Mouse (Mus musculus) heart, embryonic 10.5 days (tissue): ENCODE data around the gene Sugp2. TPM values are rescaled to one million over a fixed set of nuclear protein-coding genes. Genes with fewer than 3 reads are reported as not detected.
"Not testable (repeated sequence)": the region's sequence is repeated elsewhere in the genome, so short reads cannot be mapped to it uniquely, and the experiment has no call there.

Experiments
- DNase-seq: peaks from one replicate; pipeline ENCODE4 v3.0.0-alpha.2; 2017; ENCODE audit warnings: low spot score
- H3K27ac ChIP-seq: fragments of 300-500 bp; sonication (generic); 2 replicates; pipeline ENCODE4 v1.5.1; 2016; ENCODE audit warnings: mild to moderate bottlenecking
- H3K27me3 ChIP-seq: fragments of 300-500 bp; sonication (generic); 2 replicates; pipeline ENCODE4 v1.6.1; 2016; ENCODE audit warnings: mild to moderate bottlenecking; ENCODE audit not compliant: poor library complexity, insufficient read depth, severe bottlenecking
- H3K36me3 ChIP-seq: fragments of 300-500 bp; sonication (generic); 2 replicates; pipeline ENCODE4 v1.6.1; 2016; ENCODE audit warnings: mild to moderate bottlenecking, moderate library complexity
- H3K4me1 ChIP-seq: fragments of 300-500 bp; sonication (generic); 2 replicates; pipeline ENCODE4 v1.6.1; 2016; ENCODE audit warnings: mild to moderate bottlenecking
- H3K4me3 ChIP-seq: fragments of 300-500 bp; sonication (generic); 2 replicates; pipeline ENCODE4 v1.5.1; 2016; ENCODE audit warnings: mild to moderate bottlenecking, moderate library complexity
- H3K9me3 ChIP-seq: fragments of 300-500 bp; sonication (generic); 2 replicates; pipeline ENCODE4 v1.6.1; 2016; ENCODE audit warnings: mild to moderate bottlenecking, moderate library complexity
- WGBS: fragments of 180-500 bp; shearing (Covaris S2); methylation state at CpG from one replicate; pipeline ENCODE4 v1.1.7; 2016; 5-methylcytosine and 5-hydroxymethylcytosine counted together
- polyA plus RNA-seq: library from polyadenylated mRNA; unstranded; fragments of >200 nt; fragmentation: Nextera tagmentation; extraction: Ambion mirVana; gene quantifications from 2 replicates; pipeline ENCODE4 v1.2.1, GENCODE M21; 2016

The Sugp2 gene
- polyA plus RNA-seq, 1 experiment from 2014 or later: 34.8 TPM

DNA sequence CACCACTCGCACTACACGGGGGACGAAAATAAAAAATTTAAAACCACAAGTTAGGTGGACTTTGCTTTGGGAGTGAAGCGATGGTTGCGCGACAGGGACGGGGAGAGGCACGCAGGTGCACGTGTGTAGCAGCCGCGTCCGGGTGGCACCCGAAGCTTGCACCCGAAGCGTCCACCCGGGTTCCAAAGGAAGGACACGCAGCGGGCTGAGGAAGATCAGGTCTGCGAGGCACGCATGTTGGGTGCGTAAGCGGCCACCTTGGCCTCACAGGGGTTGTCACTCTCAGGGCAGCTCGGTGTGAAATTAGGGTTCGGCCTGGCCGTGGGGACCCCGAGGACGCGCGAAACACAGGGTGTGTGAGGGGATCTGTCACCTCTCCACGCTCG lies 22.3 kb upstream of the Sugp2 start:
- H3K4me1 ChIP-seq: peaks cover 17% of the 10 kb centered on the region
- no peaks in the 10 kb centered on the region for H3K36me3 ChIP-seq
- DNase-seq: peak; percentile 81
- peak overlapping the region; percentile 78 for H3K4me3 ChIP-seq
- H3K27ac ChIP-seq: peak overlapping the region; percentile 83
- peaks cover 10% of the 10 kb centered on the region; the same call in 1 of the 2 replicates for H3K27me3 ChIP-seq
- no peaks in the 10 kb centered on the region for H3K9me3 ChIP-seq
- 3% methylated on average over 31 of the region's 31 CpGs for WGBS

DNA sequence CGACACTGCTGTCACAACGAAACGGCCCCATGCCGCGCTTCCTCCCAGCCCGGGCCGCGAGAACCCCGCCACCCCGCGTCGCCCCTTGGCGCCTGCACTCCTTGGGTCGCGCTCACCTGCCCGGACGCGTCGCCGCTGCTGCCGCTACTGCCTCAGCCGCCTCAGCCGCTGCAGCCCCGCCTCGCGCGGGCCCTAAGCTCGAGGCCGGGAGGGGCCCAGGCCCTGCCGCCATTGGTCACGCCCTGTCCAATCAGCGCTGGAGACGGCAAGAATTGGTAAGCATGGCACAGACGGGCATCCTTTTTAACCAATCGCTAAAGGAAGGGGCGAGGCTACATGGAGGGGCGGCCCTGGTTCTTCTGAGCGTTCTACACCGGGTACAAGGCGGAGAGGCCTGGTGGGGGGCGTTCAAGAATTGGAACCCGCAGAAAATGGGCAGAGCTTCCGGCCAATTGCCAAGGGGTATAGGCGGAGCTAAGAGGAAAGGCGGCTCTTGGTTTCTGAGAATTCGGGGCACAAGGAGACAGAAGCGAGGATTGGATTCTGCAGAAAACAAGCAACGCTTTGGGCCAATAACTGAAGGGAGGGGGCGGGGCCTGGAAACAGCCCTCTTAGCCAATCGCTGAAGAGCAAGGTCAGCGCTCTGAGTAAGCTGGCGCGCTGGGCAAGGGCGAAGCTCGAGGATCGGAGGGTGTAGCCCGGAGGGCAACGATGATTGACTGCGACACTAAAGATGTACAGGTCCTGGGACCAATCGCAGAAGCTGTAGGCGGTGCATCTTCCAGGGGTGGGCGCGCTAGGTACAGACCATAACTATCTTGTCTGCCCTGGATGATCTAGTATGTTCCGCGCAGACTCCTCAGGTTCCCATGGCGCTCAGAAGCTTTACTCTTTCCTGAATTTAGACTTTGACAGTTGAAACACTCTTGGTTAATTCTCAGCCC lies 21.6 kb upstream of the Sugp2 start, which contains the start of gene Slc25a42:
Gene Slc25a42 (minus strand): TSS at position 194 of the 944 bp plus-strand sequence.
- H3K4me3 ChIP-seq: peak within 1 kb of the TSS; percentile 78
- H3K9me3 ChIP-seq: no peaks in the 10 kb centered on the region
- peak within 1 kb of the TSS; percentile 83 for H3K27ac ChIP-seq
- DNase-seq: peak; percentile 100
- WGBS: under 1% methylated on average over 66 of the region's 66 CpGs
- H3K36me3 ChIP-seq: no peaks in the 10 kb centered on the region
- peaks cover 17% of the 10 kb centered on the region for H3K4me1 ChIP-seq
- H3K27me3 ChIP-seq: peaks cover 10% of the 10 kb centered on the region; the same call in 1 of the 2 replicates

DNA sequence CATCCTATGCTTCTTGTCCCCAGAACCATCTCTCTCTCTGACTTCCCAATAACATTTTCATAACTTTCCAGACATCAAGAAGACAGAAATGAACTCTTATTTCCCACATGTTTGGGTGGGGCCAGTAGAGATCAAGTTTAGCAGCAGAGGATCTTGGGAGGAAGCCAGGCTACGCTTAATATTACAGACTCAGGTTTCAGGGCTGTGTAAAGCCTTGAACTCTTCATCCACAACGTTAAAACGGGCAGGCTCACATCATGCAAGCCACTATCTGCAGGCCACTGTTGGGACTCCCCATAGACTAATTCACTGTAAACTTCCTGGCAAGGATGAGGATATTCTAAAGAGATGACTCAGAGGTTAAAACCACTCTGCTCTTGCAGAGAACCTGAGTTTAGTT lies 19.6 kb upstream of the Sugp2 start:
- DNase-seq: no peak
- H3K4me3 ChIP-seq: no peak overlapping the region
- H3K9me3 ChIP-seq: no peaks in the 10 kb centered on the region
- no peaks in the 10 kb centered on the region for H3K36me3 ChIP-seq
- H3K27me3 ChIP-seq: peaks cover 10% of the 10 kb centered on the region; the same call in 1 of the 2 replicates
- 67% methylated on average over 3 of the region's 3 CpGs for WGBS
- peaks cover 20% of the 10 kb centered on the region for H3K4me1 ChIP-seq
- H3K27ac ChIP-seq: no peak overlapping the region

DNA sequence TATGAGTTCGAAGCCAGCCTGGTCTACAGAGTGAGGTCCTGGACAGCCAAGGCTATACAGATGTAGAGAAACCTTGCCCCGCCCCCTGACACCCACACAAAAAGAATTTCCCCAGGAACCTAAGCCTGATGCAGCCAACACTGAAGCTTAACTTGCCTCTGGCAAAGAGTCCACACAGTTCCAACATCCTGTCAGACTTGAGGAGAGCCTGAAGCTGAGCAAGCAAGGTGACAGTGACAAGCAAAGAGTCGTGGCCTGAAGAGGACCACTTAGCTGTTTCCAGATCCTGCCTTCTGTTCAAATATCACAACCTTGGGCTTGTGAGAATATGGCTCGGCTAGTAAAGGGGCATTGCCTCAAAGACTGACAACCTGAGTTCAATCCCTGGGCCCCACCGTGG lies 18.9 kb upstream of the Sugp2 start:
- Histone ChIP-seq H3K36me3 (no peaks in the 10 kb centered on the region), H3K4me3 (no peak overlapping the region), H3K27ac (no peak overlapping the region), H3K9me3 (no peaks in the 10 kb centered on the region), H3K27me3 (peaks cover 10% of the 10 kb centered on the region; the same call in 1 of the 2 replicates), H3K4me1 (peaks cover 23% of the 10 kb centered on the region)
- DNase-seq: no peak
- 56% methylated on average over 5 of the region's 5 CpGs for WGBS

DNA sequence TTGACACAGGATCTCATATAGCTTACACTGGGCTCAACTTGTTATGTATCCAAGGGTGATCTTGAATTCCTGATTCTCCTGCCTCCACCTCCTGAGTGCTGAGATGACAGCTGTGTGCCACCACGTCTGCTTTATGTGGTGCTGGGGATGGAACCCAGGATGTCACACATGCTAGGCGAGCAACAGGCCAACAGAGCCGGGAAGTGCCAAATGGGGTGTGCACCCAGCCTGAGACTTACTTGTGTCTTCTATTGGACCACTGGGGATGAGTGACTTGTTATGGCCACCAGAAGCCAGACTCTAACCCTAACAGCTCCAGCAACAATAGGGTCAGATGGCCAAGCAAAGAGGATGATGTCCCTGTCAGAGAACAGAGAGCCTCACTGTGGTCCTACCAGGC lies 17.9 kb upstream of the Sugp2 start:
- not testable (repeated sequence) for DNase-seq

DNA sequence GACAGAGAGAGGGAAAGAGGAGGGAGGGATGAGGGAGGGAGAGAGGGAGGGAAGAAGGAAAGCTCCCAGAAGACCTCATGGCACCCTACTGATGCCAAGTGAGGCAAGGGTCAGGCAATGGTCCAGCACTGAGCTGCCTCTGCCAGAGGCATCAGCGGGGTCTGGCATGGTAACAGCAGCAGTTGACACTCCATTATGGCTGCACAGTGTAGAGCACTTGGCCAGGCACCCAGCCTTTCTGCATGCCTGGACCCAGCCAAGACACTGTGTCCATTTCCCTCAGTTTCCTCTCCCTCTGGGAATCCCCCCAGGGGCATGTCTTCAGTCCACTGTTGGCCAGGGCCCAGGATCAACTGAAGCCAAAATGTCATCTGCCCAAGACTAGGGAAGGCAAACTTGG lies 17.5 kb upstream of the Sugp2 start:
- no peak overlapping the region for H3K4me3 ChIP-seq
- WGBS: 79% methylated on average over 1 of the region's 1 CpGs
- H3K9me3 ChIP-seq: no peaks in the 10 kb centered on the region
- H3K27ac ChIP-seq: no peak overlapping the region
- peaks cover 18% of the 10 kb centered on the region; the same call in 1 of the 2 replicates for H3K4me1 ChIP-seq
- no peaks in the 10 kb centered on the region for H3K27me3 ChIP-seq
- peaks cover 4% of the 10 kb centered on the region; the same call in 1 of the 2 replicates for H3K36me3 ChIP-seq
- DNase-seq: no peak

More for the DNA sequence above, 17.9 kb upstream of the Sugp2 start:
- not testable (repeated sequence) for H3K36me3 ChIP-seq, H3K9me3 ChIP-seq, H3K4me3 ChIP-seq, H3K27me3 ChIP-seq, H3K27ac ChIP-seq
- peaks cover 20% of the 10 kb centered on the region for H3K4me1 ChIP-seq
- WGBS: 56% methylated on average over 3 of the region's 3 CpGs

DNA sequence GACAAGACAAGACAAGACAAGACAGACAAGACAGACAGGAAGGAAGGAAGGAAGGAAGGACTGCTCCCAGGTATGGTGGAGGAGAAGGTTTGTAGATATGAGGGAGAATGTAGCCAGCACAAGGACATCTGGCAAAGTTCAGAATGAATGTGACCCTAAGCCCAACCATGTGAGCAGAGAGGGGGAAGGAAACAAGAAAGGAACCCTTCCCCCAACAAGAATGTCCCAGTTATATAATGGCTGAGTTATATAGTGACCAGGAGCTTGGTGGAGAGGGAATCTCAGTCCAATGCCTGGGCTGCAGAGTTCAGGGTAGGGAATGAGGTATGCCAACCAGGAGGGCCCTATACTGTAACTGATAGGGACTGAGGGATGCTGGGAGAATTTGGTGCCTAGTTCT lies 16.6 kb upstream of the Sugp2 start:
- no peak overlapping the region for H3K27ac ChIP-seq
- peaks cover 13% of the 10 kb centered on the region for H3K36me3 ChIP-seq
- H3K27me3 ChIP-seq: no peaks in the 10 kb centered on the region
- H3K4me3 ChIP-seq: no peak overlapping the region
- H3K9me3 ChIP-seq: no peaks in the 10 kb centered on the region
- peaks cover 12% of the 10 kb centered on the region; the same call in 1 of the 2 replicates for H3K4me1 ChIP-seq
- no peak for DNase-seq

DNA sequence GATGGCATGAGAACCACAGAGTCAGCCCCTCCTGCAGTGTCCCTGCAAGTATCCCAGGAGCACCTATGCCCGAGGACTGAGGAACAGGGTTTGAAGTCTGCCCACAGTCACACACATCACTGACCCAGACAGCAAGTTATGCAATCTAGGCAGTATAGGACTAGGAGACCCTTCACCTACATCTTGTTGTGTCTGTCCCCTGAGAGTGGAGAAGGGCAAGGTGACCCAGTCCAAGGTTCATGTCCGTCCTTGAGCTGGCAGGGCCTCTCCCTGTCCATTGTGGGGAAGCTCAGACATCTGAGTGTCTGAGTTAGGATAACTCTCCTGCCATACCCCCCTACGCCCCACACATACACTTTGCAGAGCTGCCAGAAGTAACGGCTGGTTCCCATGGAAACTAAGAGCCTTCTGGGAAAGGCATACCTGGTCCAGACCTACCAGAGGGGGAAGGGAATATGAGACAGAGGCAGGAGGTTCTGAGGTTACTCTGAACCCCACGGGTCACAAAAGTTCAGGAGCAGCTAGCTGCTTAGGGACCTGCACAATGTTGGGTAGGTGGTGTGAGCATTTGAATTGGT lies 14.8 kb upstream of the Sugp2 start:
- WGBS: 54% methylated on average over 5 of the region's 5 CpGs
- DNase-seq: no peak
- Histone ChIP-seq H3K4me3 (no peak overlapping the region), H3K27ac (no peak overlapping the region), H3K4me1 (peaks cover 10% of the 10 kb centered on the region; the same call in 1 of the 2 replicates), H3K9me3 (no peaks in the 10 kb centered on the region), H3K36me3 (peaks cover 28% of the 10 kb centered on the region), H3K27me3 (no peaks in the 10 kb centered on the region)

DNA sequence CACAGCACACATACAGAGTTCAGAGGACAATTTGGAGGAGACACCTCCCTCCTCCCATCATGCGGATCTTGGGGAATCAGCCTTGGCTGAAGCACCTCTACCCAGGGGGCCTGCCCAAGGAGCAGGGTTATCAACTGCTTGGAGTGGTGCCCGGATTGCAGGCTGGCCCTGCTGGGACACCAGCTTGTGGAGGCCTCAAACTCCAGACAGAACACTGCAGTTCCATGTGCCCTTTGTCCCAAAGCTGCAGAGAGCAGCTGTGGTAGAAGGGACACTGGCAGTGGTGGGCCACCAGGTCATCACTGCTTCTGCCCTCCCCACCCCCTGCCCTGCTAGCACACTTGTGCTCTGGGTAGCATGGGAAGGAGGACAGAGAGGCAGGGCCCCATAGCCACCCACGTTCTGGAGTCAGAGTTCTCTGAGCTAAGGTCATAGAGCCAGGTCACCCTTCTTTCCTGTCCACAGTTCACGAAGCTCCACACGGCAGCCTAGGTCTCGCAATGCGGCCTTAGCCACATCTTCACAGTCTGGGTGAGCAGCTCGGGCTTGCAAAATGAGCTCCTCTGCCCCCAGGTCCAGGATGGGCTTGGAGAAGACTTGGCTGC lies 13.7 kb upstream of the Sugp2 start:
- Histone ChIP-seq H3K9me3 (no peaks in the 10 kb centered on the region), H3K36me3 (peaks cover 40% of the 10 kb centered on the region), H3K4me1 (peaks cover 10% of the 10 kb centered on the region; the same call in 1 of the 2 replicates), H3K4me3 (no peak overlapping the region), H3K27ac (no peak overlapping the region), H3K27me3 (no peaks in the 10 kb centered on the region)
- whole genome bisulfite sequencing: 77% methylated on average over 8 of the region's 8 CpGs
- no peak for DNase-seq

DNA sequence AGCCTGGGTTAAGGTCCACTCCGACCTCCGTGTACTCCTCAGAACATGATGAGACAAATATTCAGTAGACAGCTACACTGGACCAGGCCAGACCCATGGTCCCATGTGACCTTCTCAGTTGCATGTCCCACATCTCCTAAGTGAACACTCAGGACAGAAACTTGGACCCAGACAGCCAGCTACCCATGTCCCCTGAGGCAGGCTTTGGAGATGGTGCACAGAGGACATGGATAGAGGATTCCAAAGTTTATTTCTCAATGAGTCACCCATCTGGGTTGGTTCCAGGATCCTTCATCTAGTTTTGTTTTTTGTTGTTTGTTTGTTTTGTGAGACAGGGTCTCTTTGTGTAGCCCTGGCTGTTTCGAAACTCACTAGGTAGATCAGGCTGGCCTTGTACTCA lies 13.1 kb upstream of the Sugp2 start:
- Histone ChIP-seq H3K9me3 (no peaks in the 10 kb centered on the region), H3K4me1 (peaks cover 10% of the 10 kb centered on the region; the same call in 1 of the 2 replicates), H3K27me3 (no peaks in the 10 kb centered on the region), H3K36me3 (peaks cover 45% of the 10 kb centered on the region), H3K27ac (no peak overlapping the region), H3K4me3 (no peak overlapping the region)
- DNase-seq: no peak
- 93% methylated on average over 3 of the region's 3 CpGs for WGBS

DNA sequence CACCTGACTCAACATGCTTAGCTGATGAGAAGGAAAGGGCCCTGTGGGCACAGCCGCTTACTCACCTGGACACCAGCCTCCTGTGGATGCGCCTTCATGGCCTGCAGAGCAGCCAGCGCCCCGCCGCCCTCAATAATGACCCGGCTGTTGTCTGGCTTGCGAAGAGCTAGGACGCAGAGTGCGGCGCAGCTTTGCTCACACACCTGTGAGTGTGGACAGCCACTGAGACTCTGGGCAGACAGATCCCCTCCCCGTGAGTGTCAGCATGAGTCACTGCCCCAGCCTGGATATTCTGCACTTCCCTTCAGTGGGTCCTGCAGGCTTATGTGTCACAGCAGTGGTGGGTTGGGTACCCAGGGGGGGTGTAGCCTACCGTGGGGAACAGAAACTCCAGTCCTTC lies 12.0 kb upstream of the Sugp2 start:
- WGBS: 89% methylated on average over 12 of the region's 12 CpGs
- no peak overlapping the region for H3K4me3 ChIP-seq
- H3K27me3 ChIP-seq: no peaks in the 10 kb centered on the region
- H3K36me3 ChIP-seq: peaks cover 47% of the 10 kb centered on the region
- H3K27ac ChIP-seq: no peak overlapping the region
- peaks cover 10% of the 10 kb centered on the region; the same call in 1 of the 2 replicates for H3K4me1 ChIP-seq
- no peak for DNase-seq
- no peaks in the 10 kb centered on the region for H3K9me3 ChIP-seq

DNA sequence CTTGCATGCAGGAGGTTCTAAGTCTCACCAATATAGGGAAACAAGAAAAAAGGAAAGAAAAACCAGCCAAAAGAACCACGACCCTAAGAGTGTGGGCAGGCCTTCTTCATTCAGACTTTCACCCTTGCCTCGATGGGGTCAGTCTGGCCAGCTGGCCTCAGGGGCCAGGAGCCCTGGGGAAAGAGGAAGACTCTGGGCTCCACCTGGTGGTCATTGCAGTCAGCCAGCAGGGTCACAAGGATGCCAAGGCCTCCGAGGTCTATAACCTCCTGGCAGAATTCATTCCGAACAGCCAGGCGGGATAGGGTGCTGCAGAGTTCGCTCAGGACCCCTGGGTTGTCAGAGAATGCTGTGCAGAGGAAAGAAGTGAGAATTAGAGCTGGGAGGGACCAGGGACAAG lies 10.7 kb upstream of the Sugp2 start:
- H3K27ac ChIP-seq: no peak overlapping the region

DNA sequence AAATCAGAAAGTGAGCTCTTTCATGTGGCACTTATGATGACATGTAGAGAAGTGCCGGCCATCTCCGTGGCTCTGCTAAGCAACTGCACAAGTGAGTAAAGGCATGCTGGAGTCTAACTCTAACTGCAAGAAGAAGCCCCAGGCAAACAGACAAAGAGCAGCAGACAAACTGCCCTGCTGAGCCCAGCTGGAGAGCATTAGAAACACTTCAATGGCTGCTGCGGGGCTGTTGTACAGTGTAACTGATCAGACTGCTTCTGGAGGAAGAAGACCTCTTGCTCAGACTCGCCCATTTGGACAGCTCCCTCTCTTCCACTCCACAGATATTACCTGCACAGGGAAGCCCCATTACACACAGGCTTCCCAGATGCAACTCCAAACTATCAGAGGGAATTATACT lies 6.0 kb upstream of the Sugp2 start:
- H3K27me3 ChIP-seq: no peaks in the 10 kb centered on the region
- no peak overlapping the region for H3K27ac ChIP-seq
- whole genome bisulfite sequencing: 84% methylated on average over 4 of the region's 4 CpGs
- H3K4me1 ChIP-seq: peaks cover 3% of the 10 kb centered on the region; the same call in 1 of the 2 replicates
- DNase-seq: no peak
- peaks cover 64% of the 10 kb centered on the region for H3K36me3 ChIP-seq
- no peaks in the 10 kb centered on the region for H3K9me3 ChIP-seq
- H3K4me3 ChIP-seq: no peak overlapping the region

More for the DNA sequence above, 10.7 kb upstream of the Sugp2 start:
- no peak overlapping the region for H3K4me3 ChIP-seq
- H3K4me1 ChIP-seq: peaks cover 10% of the 10 kb centered on the region; the same call in 1 of the 2 replicates
- DNase-seq: peak; percentile 81
- no peaks in the 10 kb centered on the region for H3K9me3 ChIP-seq
- H3K27me3 ChIP-seq: no peaks in the 10 kb centered on the region
- peaks cover 54% of the 10 kb centered on the region for H3K36me3 ChIP-seq
- 52% methylated on average over 6 of the region's 6 CpGs for WGBS
